Mouse (Mus musculus) hindbrain, embryonic 14.5 days (tissue): ENCODE data around the gene Hmg20a. TPM values are rescaled to one million over a fixed set of nuclear protein-coding genes. Genes with fewer than 3 reads are reported as not detected.

Source experiments
- ATAC-seq: fragments of 200-750 bp; cut with Nextera tagmentation; 2 replicates; pipeline ENCODE4 v1.8.0; 2017; ENCODE audit warnings: moderate number of reproducible peaks, mild to moderate bottlenecking, moderate TSS enrichment, moderate library complexity; ENCODE audit not compliant: low FRiP score
- DNase-seq: peaks from one replicate; pipeline ENCODE4 v3.0.0-alpha.2; 2015; ENCODE audit warnings: low spot score
- H3K27ac ChIP-seq: fragments of 300-500 bp; sonication (generic); 2 replicates; pipeline ENCODE4 v1.5.1; 2014; ENCODE audit warnings: mild to moderate bottlenecking, moderate library complexity
- H3K27me3 ChIP-seq: fragments of 300-500 bp; sonication (generic); 2 replicates; pipeline ENCODE4 v1.6.1; 2014; ENCODE audit warnings: mild to moderate bottlenecking, low read length, mixed read lengths; ENCODE audit not compliant: control insufficient read depth, insufficient read depth
- H3K36me3 ChIP-seq: fragments of 300-500 bp; sonication (generic); replicated peaks from 2 replicates; pipeline ENCODE4 v1.6.1; 2014; ENCODE audit not compliant: control insufficient read depth, insufficient read depth
- H3K4me1 ChIP-seq: fragments of 300-500 bp; sonication (generic); replicated peaks from 2 replicates; pipeline ENCODE4 v1.6.1; 2014; ENCODE audit warnings: antibody characterized with exemption, low read length, mixed read lengths; ENCODE audit not compliant: control insufficient read depth, insufficient read depth
- H3K4me2 ChIP-seq: fragments of 300-500 bp; sonication (generic); replicated peaks from 2 replicates; pipeline ENCODE4 v1.6.1; 2014; ENCODE audit warnings: mild to moderate bottlenecking, moderate library complexity
- H3K4me3 ChIP-seq: fragments of 300-500 bp; sonication (generic); replicated peaks from 2 replicates; pipeline ENCODE4 v1.5.1; 2014; ENCODE audit warnings: mild to moderate bottlenecking, low read length
- H3K9ac ChIP-seq: fragments of 300-500 bp; sonication (generic); 2 replicates; pipeline ENCODE4 v1.6.1; 2014
- H3K9me3 ChIP-seq: fragments of 300-500 bp; sonication (generic); 2 replicates; pipeline ENCODE4 v1.6.1; 2016; ENCODE audit warnings: low read length; ENCODE audit not compliant: control insufficient read depth
- WGBS: fragments of 180-500 bp; shearing (Covaris S2); extraction: QIAGEN DNeasy Blood & Tissue Kit; methylation state at CpG from one replicate; pipeline ENCODE4 v1.1.7; 2014; 5-methylcytosine and 5-hydroxymethylcytosine counted together
- polyA plus RNA-seq: library from polyadenylated mRNA; unstranded; fragments of >200 nt; fragmentation: Nextera tagmentation; extraction: Ambion mirVana; gene quantifications from 2 replicates; pipeline ENCODE4 v1.2.1, GENCODE M21; 2014

Gene Hmg20a
- polyA plus RNA-seq, 1 experiment from 2014 or later, result 75.7 TPM

GRCm38 (mm10) chr9:56499324-56500067 is 81.1 kb downstream of the Hmg20a start:
- Histone ChIP-seq H3K4me3 (no peak overlapping the region), H3K9me3 (no peaks in the 10 kb centered on the region), H3K27ac (no peak overlapping the region), H3K4me1 (peaks cover 37% of the 10 kb centered on the region), H3K27me3 (no peaks in the 10 kb centered on the region), H3K9ac (no peak overlapping the region), H3K4me2 (no peak overlapping the region), H3K36me3 (peaks cover 12% of the 10 kb centered on the region; the same call in 1 of the 2 replicates)
- DNase-seq, result no peak
- ATAC-seq, result no peak
- 86% methylated on average over 8 of the region's 8 CpGs for WGBS

GRCm38 (mm10) chr9:56500893-56501590 is 82.6 kb downstream of the Hmg20a start:
- Histone ChIP-seq H3K9me3 (no peaks in the 10 kb centered on the region), H3K9ac (no peak overlapping the region), H3K27ac (no peak overlapping the region), H3K27me3 (no peaks in the 10 kb centered on the region), H3K4me3 (no peak overlapping the region), H3K4me2 (no peak overlapping the region), H3K4me1 (peaks cover 39% of the 10 kb centered on the region), H3K36me3 (no peaks in the 10 kb centered on the region; the same call in 1 of the 2 replicates)
- DNase-seq (no peak), ATAC-seq (no peak)
- WGBS, result 70% methylated on average over 8 of the region's 8 CpGs

- H3K4me3 ChIP-seq, result no peak overlapping the region
- H3K9me3 ChIP-seq, result no peaks in the 10 kb centered on the region
- peak overlapping the region; percentile 62 for H3K27ac ChIP-seq
- no peak for ATAC-seq
- H3K9ac ChIP-seq, result 0 out of 2 replicates have a peak overlapping the region, but pooled peaks have one; percentile 7
- no peaks in the 10 kb centered on the region for H3K27me3 ChIP-seq
- no peak for DNase-seq
- H3K36me3 ChIP-seq, result no peaks in the 10 kb centered on the region; the same call in 1 of the 2 replicates
- peaks cover 33% of the 10 kb centered on the region for H3K4me1 ChIP-seq
- peak overlapping the region; percentile 27 for H3K4me2 ChIP-seq
- WGBS, result 42% methylated on average over 10 of the region's 10 CpGs
Observed at GRCm38 (mm10) chr9:56501721-56502542, 83.5 kb downstream of the Hmg20a start.

- H3K9ac ChIP-seq, result 0 out of 2 replicates have a peak overlapping the region, but pooled peaks have one; percentile 7
- H3K4me2 ChIP-seq, result peak overlapping the region; percentile 27
- no peaks in the 10 kb centered on the region for H3K36me3 ChIP-seq
- no peak overlapping the region for H3K4me3 ChIP-seq
- no peaks in the 10 kb centered on the region for H3K27me3 ChIP-seq
- DNase-seq, result no peak
- ATAC-seq, result no peak
- peak overlapping the region; percentile 62 for H3K27ac ChIP-seq
- WGBS, result 27% methylated on average over 8 of the region's 8 CpGs
- H3K9me3 ChIP-seq, result no peaks in the 10 kb centered on the region
- H3K4me1 ChIP-seq, result peaks cover 39% of the 10 kb centered on the region
Observed at GRCm38 (mm10) chr9:56502543-56502971, 84.1 kb downstream of the Hmg20a start.

GRCm38 (mm10) chr9:56503621-56504500 is 85.5 kb downstream of the Hmg20a start:
- Histone ChIP-seq H3K4me3 (no peak overlapping the region), H3K9ac (no peak overlapping the region), H3K36me3 (no peaks in the 10 kb centered on the region), H3K9me3 (no peaks in the 10 kb centered on the region), H3K27me3 (no peaks in the 10 kb centered on the region), H3K4me1 (peaks cover 44% of the 10 kb centered on the region), H3K27ac (no peak overlapping the region), H3K4me2 (no peak overlapping the region)
- ATAC-seq, result no peak
- no peak for DNase-seq
- 72% methylated on average over 7 of the region's 7 CpGs for WGBS

GRCm38 (mm10) chr9:56504511-56504910 is 86.1 kb downstream of the Hmg20a start:
- Histone ChIP-seq H3K9ac (no peak overlapping the region), H3K27ac (no peak overlapping the region), H3K27me3 (no peaks in the 10 kb centered on the region), H3K4me1 (peaks cover 44% of the 10 kb centered on the region), H3K36me3 (no peaks in the 10 kb centered on the region), H3K9me3 (no peaks in the 10 kb centered on the region), H3K4me2 (no peak overlapping the region), H3K4me3 (no peak overlapping the region)
- WGBS, result 43% methylated on average over 5 of the region's 5 CpGs
- ATAC-seq, result no peak
- DNase-seq, result no peak

GRCm38 (mm10) chr9:56505083-56505792 is 86.8 kb downstream of the Hmg20a start:
- ATAC-seq (no peak), DNase-seq (no peak)
- Histone ChIP-seq H3K4me2 (peak overlapping the region; percentile 51), H3K9ac (peak overlapping the region; percentile 50; the same call in 1 of the 2 replicates), H3K36me3 (no peaks in the 10 kb centered on the region), H3K4me3 (no peak overlapping the region), H3K9me3 (no peaks in the 10 kb centered on the region), H3K27me3 (no peaks in the 10 kb centered on the region), H3K27ac (peak overlapping the region; percentile 95), H3K4me1 (peaks cover 44% of the 10 kb centered on the region)
- 57% methylated on average over 9 of the region's 9 CpGs for WGBS
